Mouse (Mus musculus): ENCODE measurements around the gene Spint3.
A peak's percentile ranks its signal among the peaks of the same experiment; 100 is the strongest.

Spint3 gene

DNA sequence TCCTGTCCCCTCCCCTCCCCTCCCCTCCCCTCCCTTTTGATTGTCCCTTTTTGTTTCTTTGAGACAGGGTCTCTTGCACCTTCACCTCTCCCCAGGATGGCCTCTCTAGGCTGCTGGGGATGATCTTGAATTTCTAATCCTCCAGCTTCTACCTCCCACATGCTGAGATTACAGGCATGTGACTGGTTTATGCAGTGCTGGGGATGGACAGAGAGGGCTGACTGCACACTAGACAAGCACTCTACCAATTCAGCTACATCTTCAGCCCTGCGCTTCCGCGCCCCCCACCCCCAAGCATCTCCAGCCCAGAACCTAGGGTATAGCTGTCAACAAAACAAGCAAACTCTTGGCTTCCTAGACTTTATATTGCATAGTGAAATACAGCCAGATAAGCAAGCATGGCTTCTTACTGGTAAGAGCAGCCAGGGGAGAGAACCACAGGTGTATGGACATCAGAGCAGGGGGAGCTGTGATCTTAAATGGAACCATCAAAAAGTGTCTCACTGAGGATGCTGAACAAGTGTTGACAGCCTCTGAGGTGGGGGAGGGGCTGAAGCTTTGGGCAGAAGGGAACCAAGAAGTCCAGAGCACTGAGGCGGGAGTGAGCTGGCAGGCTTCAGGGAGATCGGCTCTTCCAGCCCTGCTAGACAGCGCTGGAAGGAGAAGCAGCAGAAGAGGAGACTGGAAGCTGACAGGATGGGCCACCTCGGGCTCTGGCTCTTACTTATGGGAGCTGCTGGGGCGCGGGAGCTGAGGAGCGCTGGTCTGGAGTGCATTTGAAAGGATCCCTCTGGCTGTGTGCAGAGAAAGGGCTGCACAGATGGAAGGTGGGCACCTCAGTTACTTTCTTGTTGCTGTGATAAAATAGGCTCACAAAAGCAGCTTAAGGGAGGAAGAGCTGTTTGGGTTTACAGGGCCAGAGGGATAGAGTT, 23.0 kb downstream of the Spint3 start:
- DNase-seq, result no peak

- no peak for DNase-seq
These were observed 23.9 kb downstream of the Spint3 start for GRCm38 (mm10) chr2:164549338-164549737.

GRCm38 (mm10) chr2:164544454-164545097, 28.7 kb downstream of the Spint3 start:
- no peak for DNase-seq

DNA sequence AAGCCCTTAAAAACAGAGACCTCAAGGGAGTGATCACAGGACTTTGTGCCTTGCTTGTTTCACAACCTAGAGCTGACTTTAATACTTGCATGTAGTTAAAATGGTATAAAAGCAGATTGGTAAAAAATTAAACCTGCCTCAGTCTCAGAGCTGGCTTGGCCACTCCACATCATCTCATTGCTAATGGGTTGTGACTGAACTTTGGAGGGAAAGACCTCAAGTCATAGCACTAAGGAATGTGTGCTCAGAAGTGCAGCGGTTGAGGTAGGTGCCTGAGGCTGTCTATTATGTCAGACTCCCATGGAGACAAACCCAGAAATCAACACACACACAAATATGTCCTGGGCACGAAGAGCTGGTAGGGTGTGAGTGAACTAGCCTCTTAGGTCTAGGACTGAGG, 29.5 kb downstream of the Spint3 start:
- peak; percentile 84 for DNase-seq

DNA sequence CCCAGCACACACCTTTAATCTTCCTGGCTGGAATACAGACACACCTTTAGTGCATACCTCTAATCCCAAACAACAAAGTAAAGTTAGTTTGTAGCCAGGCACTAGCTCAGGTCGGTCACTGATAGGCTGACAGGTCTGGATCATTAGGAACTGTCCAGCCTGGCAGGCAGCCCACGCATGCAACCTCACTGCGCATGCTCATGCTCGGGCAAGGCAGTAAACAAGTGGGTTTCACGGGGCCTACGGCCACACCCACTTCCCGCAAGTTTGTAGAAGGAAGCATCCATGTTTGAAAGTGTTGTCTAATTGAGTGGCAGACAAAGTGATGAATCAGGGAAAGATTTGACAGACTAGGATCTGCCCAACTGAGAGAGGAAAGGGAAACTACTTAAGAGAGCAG, 30.7 kb downstream of the Spint3 start:
- DNase-seq, result peak; percentile 28

- DNase-seq, result no peak
These were observed 31.1 kb downstream of the Spint3 start for GRCm38 (mm10) chr2:164542132-164542531.

DNA sequence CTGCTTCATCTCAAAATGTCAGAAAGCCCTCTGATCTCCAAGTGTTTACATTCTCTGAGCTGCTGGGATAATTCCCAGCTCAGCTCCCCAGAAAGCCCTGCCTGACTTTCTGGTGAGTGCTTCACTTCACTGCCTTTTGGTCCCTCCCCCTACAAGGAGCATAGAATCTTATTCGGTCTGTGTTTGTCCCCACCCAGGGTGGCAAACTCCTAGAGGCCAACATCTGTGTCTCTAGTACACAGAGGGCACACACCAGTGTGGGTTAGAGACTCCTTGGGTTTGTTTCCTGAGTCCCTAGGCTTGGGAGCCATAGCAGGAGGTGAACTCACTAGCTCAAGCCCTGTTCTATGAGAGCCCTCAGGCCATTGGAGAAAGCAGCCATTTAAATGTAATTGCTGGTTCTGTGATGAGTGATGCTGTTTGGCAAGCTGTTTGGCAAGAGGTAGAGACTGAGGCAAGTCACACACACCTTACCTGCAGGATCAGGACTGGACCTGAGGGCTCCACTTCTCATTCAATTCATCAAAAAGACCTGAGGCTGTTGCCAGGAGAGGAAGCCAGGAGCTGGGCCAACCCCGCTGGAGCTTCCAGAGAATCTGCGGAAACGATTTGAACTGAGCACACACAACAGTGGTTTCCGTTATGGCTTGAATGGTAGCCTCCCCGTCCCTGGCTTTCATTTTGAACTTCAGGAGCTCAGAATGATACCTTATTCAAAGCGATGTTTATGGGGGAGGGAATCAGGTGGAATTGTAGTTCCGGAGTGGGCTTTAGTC, 32.4 kb downstream of the Spint3 start:
- DNase-seq, result peak; percentile 44

DNA sequence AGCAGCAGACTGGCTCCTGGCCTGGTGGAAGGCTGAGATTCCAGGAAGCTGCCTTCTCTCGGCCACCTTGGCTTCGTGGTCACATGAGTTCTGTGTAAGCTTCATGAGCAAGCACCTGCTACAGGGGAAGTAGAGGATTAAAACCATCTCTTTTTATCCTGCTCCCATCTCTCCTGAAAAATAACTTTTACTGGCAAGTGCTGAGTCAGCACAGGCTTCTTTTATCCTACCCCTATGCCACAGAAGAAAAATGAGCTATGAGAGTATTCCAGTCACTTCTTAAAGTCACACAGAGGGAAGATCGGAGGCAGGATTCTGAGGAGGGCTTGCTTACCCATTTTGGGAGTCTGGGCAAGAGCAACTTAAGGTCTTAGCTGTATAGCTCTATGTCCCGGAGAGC, 36.3 kb downstream of the Spint3 start:
- no peak for DNase-seq

DNA sequence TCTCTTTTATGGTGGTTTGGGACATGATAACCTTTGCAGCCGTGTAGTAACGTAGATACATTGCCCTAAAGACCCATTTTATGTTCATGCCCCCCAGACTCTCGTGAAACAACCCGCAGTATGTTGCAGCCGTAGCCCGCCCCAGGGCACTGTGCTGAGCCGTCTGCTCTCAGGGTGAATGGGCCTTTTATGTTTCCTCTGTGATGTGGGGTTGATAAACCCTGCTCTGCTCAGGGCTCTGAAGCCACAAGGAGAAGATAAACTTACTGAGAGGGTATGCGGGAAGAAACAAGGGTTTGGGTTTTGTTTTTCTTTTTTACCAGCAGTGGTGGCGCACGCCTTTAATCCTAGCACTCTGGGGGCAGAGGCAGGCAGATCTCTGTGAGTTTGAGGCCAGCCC, 38.9 kb downstream of the Spint3 start:
- DNase-seq, result no peak

DNA sequence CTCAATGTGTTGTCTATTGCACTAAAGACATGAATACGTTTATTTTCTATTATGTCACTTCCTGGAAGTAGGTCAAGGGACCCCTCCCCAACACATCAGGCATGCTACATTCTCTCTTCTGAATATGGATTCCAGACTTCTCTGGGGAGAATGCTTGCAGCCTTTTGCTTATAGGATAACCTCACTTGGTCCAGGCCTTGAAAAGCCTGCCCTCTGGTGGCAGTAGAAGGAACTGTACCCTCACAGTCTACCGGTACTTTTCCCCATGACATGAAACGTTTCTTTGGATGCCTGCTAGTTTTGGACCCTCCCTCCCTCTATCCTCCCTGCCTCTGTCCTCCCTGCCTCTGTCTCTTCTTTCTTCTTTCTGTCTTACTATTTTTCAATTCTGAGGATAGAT, 42.1 kb downstream of the Spint3 start:
- peak; percentile 73 for DNase-seq

DNA sequence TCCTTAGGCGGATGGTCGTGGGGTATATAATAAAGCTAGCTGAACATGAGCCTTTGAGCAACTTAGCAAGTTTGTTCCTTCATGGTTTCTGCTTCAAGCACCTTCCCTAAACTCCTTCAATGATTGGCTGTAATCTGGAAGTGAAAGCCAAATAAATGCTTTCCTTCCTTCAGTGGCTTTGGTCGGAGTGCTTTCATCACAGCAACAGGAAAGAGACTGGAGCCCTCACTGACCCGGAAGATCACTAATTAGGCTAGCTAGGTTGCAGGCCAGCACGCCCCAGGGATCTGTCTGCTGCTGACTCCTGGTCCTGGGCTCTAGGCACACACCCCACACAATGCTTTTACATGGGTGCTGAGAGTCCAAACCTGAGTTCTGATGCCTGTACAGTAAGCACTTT, 44.7 kb downstream of the Spint3 start:
- no peak for DNase-seq

- DNase-seq, result no peak
These were observed 49.9 kb downstream of the Spint3 start for GRCm38 (mm10) chr2:164523301-164523773.

- no peak for DNase-seq
These were observed 51.0 kb downstream of the Spint3 start for GRCm38 (mm10) chr2:164522280-164522679.

DNA sequence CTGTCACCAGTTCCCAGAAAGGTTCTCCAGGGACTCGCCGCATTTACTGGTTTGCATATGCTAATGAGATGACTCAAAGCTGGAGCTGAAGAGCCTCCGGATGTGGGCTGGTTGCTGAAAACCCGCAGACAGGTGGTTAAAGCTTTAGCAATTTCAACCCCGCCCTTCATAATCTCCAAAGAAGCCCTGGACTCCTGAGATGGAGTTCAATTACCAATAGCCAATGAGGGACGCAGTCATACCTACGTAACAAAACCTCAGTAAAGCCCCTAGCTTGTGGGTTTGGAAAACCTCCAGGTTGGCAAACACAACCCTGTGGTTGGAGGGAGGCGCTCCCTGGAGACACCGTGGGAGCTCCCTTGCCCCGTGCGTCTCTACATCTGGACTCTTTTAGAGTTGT, 51.4 kb downstream of the Spint3 start:
- no peak for DNase-seq

- peak; percentile 74 for DNase-seq
These were observed 52.5 kb downstream of the Spint3 start for GRCm38 (mm10) chr2:164520782-164521181.

All from kidney, adult 9 months (tissue).